Comparison of ENCODE assay signal across 21 mouse cellular contexts in the genomic region with DNA sequence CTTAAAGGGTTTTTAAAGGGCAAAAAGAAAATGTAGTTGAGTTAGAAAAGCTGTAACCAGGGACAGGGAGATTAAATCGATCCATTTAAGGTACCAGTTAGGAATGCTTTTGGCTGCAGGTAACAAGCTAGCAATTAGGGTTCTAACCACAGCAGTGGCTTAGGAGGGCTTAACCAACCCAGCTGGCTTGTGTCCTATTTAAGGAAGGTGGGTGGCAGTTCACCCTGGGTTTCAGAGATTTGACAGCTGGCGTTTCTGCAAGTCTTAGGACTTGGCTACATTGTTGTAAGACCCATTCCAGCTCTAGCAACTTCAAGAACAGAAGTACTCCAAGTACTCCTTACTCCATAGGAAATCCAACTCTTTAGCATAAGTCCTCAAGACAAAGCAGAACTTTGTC.
DNase-seq lines count a peak whose midpoint lies in the region; ATAC-seq lines count a peak whose summit lies in the region.
"Had no signal": no experiment of that assay in that cellular context is flagged by ENCODE, and none has a peak within 500 bp of the region (broad histone marks: within the 10 kb centered on the region; RNA-seq: fewer than 3 reads in every experiment).

No protein-coding gene starts in this region.

- H3K27ac ChIP-seq in embryonic facial prominence, embryonic 14.5 days (replicated peaks; ENCODE audit: low read depth, low read length) = no peak overlapping the region
- H3K27ac ChIP-seq in embryonic facial prominence, embryonic 10.5 days (replicated peaks) = no peak overlapping the region
- no peak overlapping the region for H3K27ac ChIP-seq in limb, embryonic 11.5 days (replicated peaks; ENCODE audit: low read depth, low read length)
- H3K27ac ChIP-seq in limb, embryonic 10.5 days = no peak overlapping the region

- H3K4me1 ChIP-seq in embryonic facial prominence, embryonic 14.5 days (ENCODE audit: control insufficient read depth, insufficient read depth, low read length) = no peaks in the 10 kb centered on the region
- no peaks in the 10 kb centered on the region for H3K4me1 ChIP-seq in embryonic facial prominence, embryonic 10.5 days
- H3K4me1 ChIP-seq in limb, embryonic 11.5 days (ENCODE audit: control insufficient read depth, insufficient read depth, low read length) = no peaks in the 10 kb centered on the region
- peaks cover 5% of the 10 kb centered on the region; the same call in 1 of the 2 replicates for H3K4me1 ChIP-seq in limb, embryonic 10.5 days

- no peaks in the 10 kb centered on the region for H3K27me3 ChIP-seq in embryonic facial prominence, embryonic 14.5 days (replicated peaks; ENCODE audit: control insufficient read depth, insufficient read depth, low read length)
- H3K27me3 ChIP-seq in embryonic facial prominence, embryonic 10.5 days (replicated peaks; ENCODE audit: low read depth, poor library complexity, severe bottlenecking) = no peaks in the 10 kb centered on the region
- H3K27me3 ChIP-seq in limb, embryonic 11.5 days (ENCODE audit: control insufficient read depth, insufficient read depth, low read length) = no peaks in the 10 kb centered on the region
- H3K27me3 ChIP-seq in limb, embryonic 10.5 days (ENCODE audit: low read depth, poor library complexity, severe bottlenecking) = no peaks in the 10 kb centered on the region
- H3K27me3 ChIP-seq: CH12.LX, Patski had no signal

- H3K4me2 ChIP-seq in embryonic facial prominence, embryonic 14.5 days (ENCODE audit: low read depth, low read length) = no peak overlapping the region
- H3K4me2 ChIP-seq in limb, embryonic 11.5 days (ENCODE audit: low read depth, severe bottlenecking) = no peak overlapping the region

- H3K9ac ChIP-seq in embryonic facial prominence, embryonic 14.5 days (ENCODE audit: low read depth, low read length) = no peak overlapping the region
- no peak overlapping the region for H3K9ac ChIP-seq in limb, embryonic 11.5 days (ENCODE audit: low read length)

- 48% methylated on average over 2 of the region's 2 CpGs for WGBS in embryonic facial prominence, embryonic 14.5 days
- WGBS in embryonic facial prominence, embryonic 10.5 days = 77% methylated on average over 2 of the region's 2 CpGs
- 27% methylated on average over 2 of the region's 2 CpGs for WGBS in limb, embryonic 11.5 days
- 62% methylated on average over 2 of the region's 2 CpGs for whole genome bisulfite sequencing in limb, embryonic 10.5 days

- peaks cover 10% of the 10 kb centered on the region; the same call in 1 of the 2 replicates for H3K9me3 ChIP-seq in embryonic facial prominence, embryonic 14.5 days (ENCODE audit: control insufficient read depth, low read length)
- 0 out of 2 replicates have a peak, but pooled peaks cover 5% of the 10 kb centered on the region for H3K9me3 ChIP-seq in embryonic facial prominence, embryonic 10.5 days
- no peaks in the 10 kb centered on the region for H3K9me3 ChIP-seq in limb, embryonic 11.5 days (ENCODE audit: control insufficient read depth, low read length)
- 0 out of 2 replicates have a peak, but pooled peaks cover 2% of the 10 kb centered on the region for H3K9me3 ChIP-seq in limb, embryonic 10.5 days (replicated peaks)

- DNase-seq in embryonic facial prominence, embryonic 14.5 days (ENCODE audit: low spot score) = peak; percentile 3
- no peak for DNase-seq in embryonic facial prominence, embryonic 10.5 days (ENCODE audit: low spot score)
- DNase-seq in limb, embryonic 11.5 days (ENCODE audit: low spot score) = peak; percentile 23
- no peak for DNase-seq in limb, embryonic 10.5 days (ENCODE audit: low spot score)
- peak; percentile 34 for DNase-seq in testis, postnatal 14 days (ENCODE audit: low spot score)
- DNase-seq in testis, postnatal 10 days (ENCODE audit: low spot score) = no peak
- DNase-seq: adrenal gland, adult 2 months; adrenal gland, adult 8-10 months; adrenal gland, postnatal 10 days; adrenal gland, postnatal 14 days; adrenal gland, postnatal 25 days; adrenal gland, postnatal 36 days; B cell, adult 2 months; cerebellum, adult 11 months; cerebellum, adult 11-12 months; cerebellum, adult 18-20 months had no signal

- ATAC-seq in embryonic facial prominence, embryonic 14.5 days (ENCODE audit: low read depth) = no peak
- ATAC-seq in limb, embryonic 11.5 days (ENCODE audit: insufficient number of reproducible peaks, low FRiP score, low TSS enrichment, low read depth) = no peak
- ATAC-seq: activated CD4-positive, CD25-positive, alpha-beta regulatory T cell, adult 4 months; CD4-positive, CD25-positive, alpha-beta regulatory T cell, adult 4 months; Patski had no signal

- no peak overlapping the region for H3K4me3 ChIP-seq in embryonic facial prominence, embryonic 14.5 days (ENCODE audit: low read depth, low read length)
- no peak overlapping the region for H3K4me3 ChIP-seq in embryonic facial prominence, embryonic 10.5 days
- H3K4me3 ChIP-seq in limb, embryonic 11.5 days (ENCODE audit: low read depth, low read length) = no peak overlapping the region
- H3K4me3 ChIP-seq in limb, embryonic 10.5 days = no peak overlapping the region

- no peaks in the 10 kb centered on the region for H3K36me3 ChIP-seq in embryonic facial prominence, embryonic 14.5 days (ENCODE audit: control insufficient read depth, insufficient read depth, low read length)
- no peaks in the 10 kb centered on the region for H3K36me3 ChIP-seq in embryonic facial prominence, embryonic 10.5 days (replicated peaks)
- H3K36me3 ChIP-seq in limb, embryonic 11.5 days (ENCODE audit: control insufficient read depth, insufficient read depth, low read length) = no peaks in the 10 kb centered on the region
- H3K36me3 ChIP-seq in limb, embryonic 10.5 days = no peaks in the 10 kb centered on the region
- H3K36me3 ChIP-seq: G1E had no signal

Comparison
In these comparisons a context has a peak if more than half of its experiments do, and no peak if none do; other contexts are left out.
1. DNase-seq: peak in embryonic facial prominence, embryonic 14.5 days (single experiment), limb, embryonic 11.5 days (single experiment) and testis, postnatal 14 days (single experiment); none in embryonic facial prominence, embryonic 10.5 days (single experiment), limb, embryonic 10.5 days (single experiment) and testis, postnatal 10 days (single experiment).